Mouse (Mus musculus) adrenal gland, postnatal 10 days (tissue): Measurements from ENCODE around the gene Mapk14. TPM values are rescaled to one million over a fixed set of nuclear protein-coding genes. Genes with fewer than 3 reads are reported as not detected.
A peak's percentile ranks its signal among the peaks of the same experiment; 100 is the strongest.

Experiments
- DNase-seq: peaks from one replicate; pipeline ENCODE4 v3.0.0; 2021; ENCODE audit warnings: mixed read lengths
- total RNA-seq, 2 experiments: library from RNA; stranded (reverse); gene quantifications; 2 replicates each; pipeline ENCODE4 v1.2.3; 2021

The Mapk14 gene
- total RNA-seq, 2 experiments from 2014 or later: 63.6 to 74.4 TPM

DNA sequence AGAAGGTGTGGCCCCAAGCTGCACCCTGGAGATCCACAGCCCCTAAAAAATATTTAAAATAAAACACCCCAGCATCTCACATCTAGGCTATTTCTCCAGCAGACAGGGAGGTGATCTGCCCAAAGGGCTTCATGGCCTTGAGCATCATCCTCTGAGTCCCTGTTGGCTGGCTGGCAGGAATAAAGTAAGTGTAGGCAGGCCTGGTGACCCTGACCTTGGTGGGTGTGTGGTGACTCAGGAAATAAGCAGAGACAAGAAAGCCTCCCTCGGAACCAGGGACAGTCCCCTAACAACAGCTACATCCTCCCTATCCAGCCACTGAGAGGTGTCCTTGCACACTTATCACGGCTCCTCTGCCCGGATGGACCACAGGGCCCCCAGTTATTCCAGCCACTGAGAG is 89.7 kb downstream of the Mapk14 start:
- DNase-seq: peak; percentile 75

DNA sequence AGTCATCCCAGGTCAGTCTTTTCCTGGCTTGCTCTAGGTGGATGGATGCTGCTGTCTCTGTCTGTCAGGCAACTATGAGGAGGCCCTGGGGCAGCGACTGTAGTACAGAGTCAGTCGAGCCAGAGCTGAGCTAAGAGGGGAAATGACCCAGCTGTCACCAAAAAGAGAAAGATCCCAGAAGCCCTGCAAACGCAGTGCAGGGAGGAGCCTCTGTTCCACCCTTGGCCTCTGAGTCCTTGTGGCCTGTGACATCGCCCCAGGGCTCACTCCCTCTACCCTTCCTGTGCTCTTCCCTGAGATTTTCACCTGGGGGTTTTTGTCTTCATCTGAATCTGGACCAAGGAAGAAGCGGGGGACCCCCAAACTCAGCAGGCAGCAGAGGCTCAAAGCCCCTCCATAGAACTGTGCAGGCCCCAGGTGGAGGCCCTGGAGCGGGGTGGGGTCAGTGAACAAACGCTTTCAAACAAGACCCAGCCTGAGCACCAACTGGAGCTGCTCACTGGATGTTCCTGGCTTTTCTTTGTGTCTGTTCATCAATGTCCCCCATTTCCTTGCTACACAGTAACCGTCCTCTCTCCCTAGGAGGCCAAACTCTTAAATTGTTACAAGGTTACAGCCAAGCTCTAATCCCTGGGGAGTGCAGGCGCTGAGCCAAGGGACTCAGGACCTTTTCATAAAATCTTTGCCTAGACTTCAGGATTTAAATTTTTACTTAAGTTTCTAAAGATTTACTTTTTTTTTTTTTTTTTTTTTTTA is 90.3 kb downstream of the Mapk14 start:
- peak; percentile 77 for DNase-seq

DNA sequence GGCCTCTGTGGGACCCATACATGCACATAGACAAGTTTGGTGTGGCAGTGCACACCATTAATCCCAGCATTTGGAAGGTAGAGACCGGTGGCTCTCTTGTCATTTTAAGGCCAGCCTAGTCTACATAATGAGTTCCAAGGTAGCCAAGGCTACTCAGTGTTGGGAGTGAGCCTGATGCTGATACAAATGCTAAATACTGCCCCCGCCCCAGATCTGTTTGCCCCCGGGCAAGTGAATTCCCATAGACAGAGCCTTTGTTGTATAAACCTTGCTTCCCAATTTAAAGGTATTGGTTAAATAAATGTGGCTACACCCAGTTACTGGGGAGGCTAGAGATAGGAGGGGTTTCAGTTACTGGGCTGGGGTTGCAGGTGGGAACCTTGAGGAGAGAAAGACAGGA is 93.9 kb downstream of the Mapk14 start:
- DNase-seq: no peak

DNA sequence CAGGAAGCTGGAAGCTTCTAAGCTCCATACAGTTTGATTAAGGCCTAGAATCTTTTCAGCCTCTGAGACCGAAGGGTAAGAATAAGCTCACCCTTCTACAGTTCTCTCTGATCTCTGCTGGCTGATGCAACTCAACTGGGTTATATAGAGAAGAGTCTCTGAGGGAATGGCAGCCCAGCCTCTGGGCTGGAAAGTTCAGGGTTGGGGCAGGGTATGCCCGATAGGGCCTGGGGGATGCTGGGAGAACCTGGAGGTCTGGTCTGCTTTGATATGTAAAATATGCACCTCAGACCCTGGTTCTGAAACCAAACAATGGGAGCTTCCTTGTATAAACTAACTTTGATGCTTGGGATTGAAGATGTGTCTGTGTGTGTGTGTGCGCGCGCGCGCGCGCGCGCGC is 96.4 kb downstream of the Mapk14 start:
- DNase-seq: no peak

DNA sequence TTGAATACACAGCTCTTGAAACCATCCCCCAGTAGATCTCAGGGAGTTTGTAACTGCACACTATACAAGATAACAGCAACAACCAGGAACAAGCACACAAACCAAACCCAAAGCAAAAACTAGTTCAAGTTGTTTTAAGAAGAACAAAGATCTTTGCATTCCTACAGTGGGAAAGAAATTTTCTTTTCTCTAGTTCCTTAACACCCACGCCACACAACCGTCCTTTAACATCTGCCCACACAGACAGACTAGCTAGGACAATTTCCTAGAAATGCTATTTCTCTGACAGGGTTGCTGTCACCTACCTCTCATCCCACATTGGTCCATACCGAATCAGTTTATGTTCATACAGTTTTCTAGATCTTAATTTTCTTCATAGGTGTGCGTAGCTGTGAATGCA is 105.9 kb downstream of the Mapk14 start:
- DNase-seq: no peak

Other genes starting within 250 kb of the Mapk14 start
- gene Fkbp5, start 173.8 kb upstream of the Mapk14 start, total RNA-seq: 10 to 100 TPM; 55.4 to 95.1 TPM
- not detected for gene Armc12, start 160.5 kb upstream of the Mapk14 start, total RNA-seq
- gene Clpsl2, start 141.9 kb upstream of the Mapk14 start, total RNA-seq: not detected
- not detected for gene Clps, start 130.6 kb upstream of the Mapk14 start, total RNA-seq
- gene Lhfpl5, start 115.7 kb upstream of the Mapk14 start, total RNA-seq: 1 to 10 TPM; 1.5 to 1.7 TPM
- 10 to 100 TPM; 53.2 to 62.8 TPM for gene Srpk1, start 68.6 kb upstream of the Mapk14 start, total RNA-seq
- gene Slc26a8, start 1.1 kb upstream of the Mapk14 start, total RNA-seq: 1 to 10 TPM; 1.4 to 4.7 TPM
- gene AC170998.1, start 34.8 kb downstream of the Mapk14 start, total RNA-seq: 1 to 10 TPM in 1 of 2 experiments, under 1 TPM in 1; 0.78 to 1.7 TPM
- gene Mapk13, start 78.0 kb downstream of the Mapk14 start, total RNA-seq: 10 to 100 TPM; 34.6 to 35.5 TPM
- gene Brpf3, start 109.8 kb downstream of the Mapk14 start, total RNA-seq: 10 to 100 TPM; 56.2 to 62.8 TPM
- gene Pnpla1, start 167.1 kb downstream of the Mapk14 start, total RNA-seq: not detected
- under 1 TPM; 0.09 to 0.12 TPM for gene 4930539E08Rik, start 224.0 kb downstream of the Mapk14 start, total RNA-seq